Mouse (Mus musculus) liver, embryonic 15.5 days (tissue): ENCODE measurements around the gene Popdc2. TPM values are rescaled to one million over a fixed set of nuclear protein-coding genes. Genes with fewer than 3 reads are reported as not detected.

ENCODE experiments used
- ATAC-seq: fragments of 200-750 bp; cut with Nextera tagmentation; 2 replicates; pipeline ENCODE4 v1.8.0; 2017; ENCODE audit warnings: moderate number of reproducible peaks, mild to moderate bottlenecking, moderate library complexity; ENCODE audit not compliant: insufficient read depth
- H3K27ac ChIP-seq: fragments of 300-500 bp; sonication (generic); replicated peaks from 2 replicates; pipeline ENCODE4 v1.5.1; 2015; ENCODE audit warnings: mild to moderate bottlenecking, inconsistent platforms
- H3K27me3 ChIP-seq: fragments of 300-500 bp; sonication (generic); 2 replicates; pipeline ENCODE4 v1.6.1; 2015; ENCODE audit warnings: mild to moderate bottlenecking, inconsistent platforms
- H3K36me3 ChIP-seq: fragments of 300-500 bp; sonication (generic); replicated peaks from 2 replicates; pipeline ENCODE4 v1.6.1; 2015; ENCODE audit warnings: moderate library complexity, mild to moderate bottlenecking, inconsistent platforms
- H3K4me1 ChIP-seq: fragments of 300-500 bp; sonication (generic); replicated peaks from 2 replicates; pipeline ENCODE4 v1.6.1; 2015; ENCODE audit warnings: inconsistent platforms
- H3K4me2 ChIP-seq: fragments of 300-500 bp; sonication (generic); 2 replicates; pipeline ENCODE4 v1.6.1; 2015; ENCODE audit warnings: moderate library complexity, mild to moderate bottlenecking, inconsistent platforms
- H3K4me3 ChIP-seq: fragments of 300-500 bp; sonication (generic); replicated peaks from 2 replicates; pipeline ENCODE4 v1.5.1; 2015; ENCODE audit warnings: mild to moderate bottlenecking, inconsistent platforms
- H3K9ac ChIP-seq: fragments of 300-500 bp; sonication (generic); 2 replicates; pipeline ENCODE4 v1.6.1; 2015; ENCODE audit warnings: moderate library complexity, mild to moderate bottlenecking, inconsistent platforms
- H3K9me3 ChIP-seq: fragments of 300-500 bp; sonication (generic); replicated peaks from 2 replicates; pipeline ENCODE4 v1.6.1; 2016; ENCODE audit warnings: inconsistent platforms
- WGBS: fragments of 180-500 bp; shearing (Covaris S2); methylation state at CpG from one replicate; pipeline ENCODE4 v1.1.7; 2015; ENCODE audit warnings: mixed read lengths; ENCODE audit not compliant: insufficient replicate concordance; 5-methylcytosine and 5-hydroxymethylcytosine counted together
- polyA plus RNA-seq: library from polyadenylated mRNA; unstranded; fragments of >200 nt; fragmentation: Nextera tagmentation; extraction: Ambion mirVana; gene quantifications from 2 replicates; pipeline ENCODE4 v1.2.1, GENCODE M21; 2015

Gene Popdc2
- polyA plus RNA-seq, 1 experiment from 2014 or later: 23.6 TPM

DNA sequence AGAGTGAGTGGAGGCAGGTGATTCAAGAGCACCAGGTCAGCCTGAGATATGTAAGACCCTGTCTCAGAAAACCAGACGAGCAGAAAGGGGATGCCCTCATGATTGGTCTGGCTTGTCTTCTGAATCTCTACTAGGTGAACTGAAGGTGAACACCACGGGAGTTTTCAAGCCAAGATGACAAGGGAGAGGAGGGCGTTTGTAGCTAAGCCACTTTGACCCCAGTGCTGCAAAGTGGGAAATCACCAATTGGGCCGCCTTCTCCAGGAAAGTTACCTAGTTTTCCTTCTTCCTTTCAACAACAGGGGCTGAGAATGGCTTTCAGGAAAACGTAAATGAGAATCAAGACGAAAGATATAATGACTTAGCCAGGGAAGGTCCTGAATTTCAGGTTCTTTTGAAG lies 26.7 kb downstream of the Popdc2 start:
- no peak overlapping the region for H3K4me2 ChIP-seq
- H3K27ac ChIP-seq: no peak overlapping the region
- no peak overlapping the region for H3K9ac ChIP-seq
- no peak for ATAC-seq
- no peaks in the 10 kb centered on the region for H3K27me3 ChIP-seq
- no peaks in the 10 kb centered on the region for H3K9me3 ChIP-seq
- peaks cover 41% of the 10 kb centered on the region for H3K4me1 ChIP-seq
- 66% methylated on average over 6 of the region's 6 CpGs for WGBS
- H3K36me3 ChIP-seq: no peaks in the 10 kb centered on the region
- no peak overlapping the region for H3K4me3 ChIP-seq

GRCm38 (mm10) chr16:38389284-38389893 lies 27.4 kb downstream of the Popdc2 start:
- 65% methylated on average over 8 of the region's 8 CpGs for WGBS

DNA sequence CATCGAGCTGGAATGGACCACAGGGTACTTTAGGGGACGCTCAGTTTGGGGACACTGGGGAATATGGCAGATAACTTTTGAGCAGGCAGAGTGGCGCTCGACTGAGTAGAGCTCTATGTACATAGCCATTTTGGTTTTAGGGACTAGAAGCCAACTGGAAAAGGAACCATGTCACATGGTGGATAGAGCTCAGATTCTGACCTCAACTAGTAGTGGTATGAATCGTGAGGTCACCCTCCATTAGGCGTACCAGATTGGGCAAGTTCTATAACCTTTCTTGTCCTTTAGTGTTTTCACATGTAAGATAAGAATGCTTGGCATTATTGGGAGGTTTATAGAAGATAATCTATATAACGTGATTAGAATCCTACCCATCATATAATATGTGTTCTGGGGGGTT lies 28.3 kb downstream of the Popdc2 start:
- H3K4me2 ChIP-seq: no peak overlapping the region
- 74% methylated on average over 7 of the region's 7 CpGs for WGBS
- H3K9me3 ChIP-seq: no peaks in the 10 kb centered on the region
- H3K36me3 ChIP-seq: no peaks in the 10 kb centered on the region
- H3K27ac ChIP-seq: no peak overlapping the region
- no peaks in the 10 kb centered on the region for H3K27me3 ChIP-seq
- H3K4me1 ChIP-seq: peaks cover 35% of the 10 kb centered on the region
- H3K4me3 ChIP-seq: no peak overlapping the region
- no peak overlapping the region for H3K9ac ChIP-seq
- no peak for ATAC-seq

More at GRCm38 (mm10) chr16:38389284-38389893, 27.4 kb downstream of the Popdc2 start:
- no peaks in the 10 kb centered on the region for H3K27me3 ChIP-seq
- no peak overlapping the region for H3K9ac ChIP-seq
- H3K27ac ChIP-seq: no peak overlapping the region
- no peak for ATAC-seq
- no peaks in the 10 kb centered on the region for H3K9me3 ChIP-seq
- no peak overlapping the region for H3K4me3 ChIP-seq
- H3K4me1 ChIP-seq: peaks cover 39% of the 10 kb centered on the region
- H3K4me2 ChIP-seq: no peak overlapping the region
- H3K36me3 ChIP-seq: no peaks in the 10 kb centered on the region

DNA sequence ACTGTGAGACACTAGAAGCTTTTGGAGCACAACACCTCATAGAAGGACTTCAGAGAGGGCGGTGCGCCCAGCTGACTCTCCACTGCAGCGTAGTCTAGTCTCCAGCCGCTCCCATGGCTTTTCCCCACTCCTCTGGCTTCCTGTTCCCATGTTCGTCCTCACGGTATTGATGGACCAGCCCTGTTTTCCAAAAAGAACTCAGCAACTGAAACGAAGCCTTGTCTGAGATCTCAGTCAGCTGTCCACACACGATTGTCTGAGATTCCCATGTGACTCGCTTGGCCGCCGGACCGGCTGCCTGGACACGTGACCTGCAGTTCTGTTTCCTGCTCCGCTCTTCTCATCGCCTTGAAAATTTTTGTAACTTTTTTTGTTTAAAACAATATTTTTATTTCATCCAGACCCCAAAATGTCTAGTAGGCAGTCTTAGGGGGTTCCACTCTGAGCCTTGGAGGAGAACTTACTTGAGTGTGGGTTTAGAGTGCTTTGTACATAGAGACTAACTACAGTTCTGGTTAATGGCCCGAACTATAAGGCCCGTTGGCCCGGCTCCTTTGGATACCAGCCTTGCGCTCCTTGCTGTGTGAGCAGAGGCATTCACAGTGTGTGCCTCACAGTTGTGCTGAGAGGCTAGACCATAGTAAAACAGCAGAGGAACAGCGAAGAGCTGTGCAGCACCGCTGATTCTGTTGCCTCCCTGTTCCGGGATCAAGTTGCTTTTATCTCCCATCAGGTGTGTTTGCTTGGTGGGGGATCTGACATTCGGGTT lies 30.3 kb downstream of the Popdc2 start:
- 77% methylated on average over 23 of the region's 23 CpGs for WGBS
- H3K27ac ChIP-seq: no peak overlapping the region
- H3K36me3 ChIP-seq: no peaks in the 10 kb centered on the region
- no peak overlapping the region for H3K4me3 ChIP-seq
- ATAC-seq: no peak
- H3K9ac ChIP-seq: no peak overlapping the region
- no peak overlapping the region for H3K4me2 ChIP-seq
- H3K9me3 ChIP-seq: no peaks in the 10 kb centered on the region
- H3K4me1 ChIP-seq: peaks cover 28% of the 10 kb centered on the region
- H3K27me3 ChIP-seq: no peaks in the 10 kb centered on the region

GRCm38 (mm10) chr16:38394191-38394618 lies 32.2 kb downstream of the Popdc2 start:
- Histone ChIP-seq H3K27me3 (no peaks in the 10 kb centered on the region), H3K4me2 (no peak overlapping the region), H3K9me3 (no peaks in the 10 kb centered on the region), H3K4me3 (no peak overlapping the region), H3K9ac (no peak overlapping the region), H3K4me1 (peaks cover 25% of the 10 kb centered on the region), H3K27ac (no peak overlapping the region), H3K36me3 (no peaks in the 10 kb centered on the region)
- 53% methylated on average over 8 of the region's 8 CpGs for WGBS
- ATAC-seq: no peak

- H3K27me3 ChIP-seq: no peaks in the 10 kb centered on the region
- WGBS: 32% methylated on average over 6 of the region's 6 CpGs
- H3K4me3 ChIP-seq: no peak overlapping the region
- peaks cover 35% of the 10 kb centered on the region for H3K4me1 ChIP-seq
- no peaks in the 10 kb centered on the region for H3K36me3 ChIP-seq
- H3K27ac ChIP-seq: no peak overlapping the region
- no peaks in the 10 kb centered on the region for H3K9me3 ChIP-seq
- H3K9ac ChIP-seq: no peak overlapping the region
- H3K4me2 ChIP-seq: no peak overlapping the region
- ATAC-seq: no peak
Observed at GRCm38 (mm10) chr16:38395060-38395730, 33.2 kb downstream of the Popdc2 start.

- Histone ChIP-seq H3K27ac (no peak overlapping the region), H3K4me2 (no peak overlapping the region), H3K27me3 (no peaks in the 10 kb centered on the region), H3K36me3 (no peaks in the 10 kb centered on the region), H3K9me3 (no peaks in the 10 kb centered on the region), H3K4me1 (peaks cover 43% of the 10 kb centered on the region), H3K4me3 (no peak overlapping the region), H3K9ac (no peak overlapping the region)
- ATAC-seq: no peak
- 32% methylated on average over 13 of the region's 13 CpGs for WGBS
Observed at GRCm38 (mm10) chr16:38396155-38396554, 34.1 kb downstream of the Popdc2 start.

DNA sequence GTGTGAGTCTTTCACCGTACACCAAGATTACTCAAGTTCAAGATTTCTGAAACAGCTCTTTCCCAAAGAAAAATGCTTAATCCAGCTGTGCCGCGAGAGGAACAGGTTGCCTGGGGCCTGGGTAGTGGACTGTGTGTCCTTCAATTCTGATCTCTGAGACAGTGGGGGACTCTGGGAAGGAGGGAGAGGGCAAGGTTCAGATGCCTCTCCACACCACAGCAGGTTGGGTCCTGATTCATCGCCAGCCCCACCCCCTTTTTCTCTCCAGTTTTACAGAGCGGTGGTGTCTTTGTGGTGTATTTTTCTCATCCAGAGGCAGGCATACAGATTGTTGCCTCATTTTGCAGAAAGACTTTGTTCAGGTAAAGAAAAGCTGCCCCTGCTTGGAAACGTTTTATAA lies 36.3 kb downstream of the Popdc2 start:
- no peak overlapping the region for H3K9ac ChIP-seq
- no peak overlapping the region for H3K27ac ChIP-seq
- H3K36me3 ChIP-seq: no peaks in the 10 kb centered on the region
- no peaks in the 10 kb centered on the region for H3K27me3 ChIP-seq
- H3K9me3 ChIP-seq: no peaks in the 10 kb centered on the region
- H3K4me2 ChIP-seq: no peak overlapping the region
- ATAC-seq: no peak
- H3K4me3 ChIP-seq: no peak overlapping the region
- peaks cover 43% of the 10 kb centered on the region for H3K4me1 ChIP-seq
- WGBS: 71% methylated on average over 6 of the region's 6 CpGs

GRCm38 (mm10) chr16:38399076-38399475 lies 37.1 kb downstream of the Popdc2 start:
- H3K27me3 ChIP-seq: no peaks in the 10 kb centered on the region
- H3K4me3 ChIP-seq: no peak overlapping the region
- peaks cover 42% of the 10 kb centered on the region for H3K4me1 ChIP-seq
- H3K27ac ChIP-seq: peak overlapping the region; percentile 72
- H3K36me3 ChIP-seq: no peaks in the 10 kb centered on the region
- H3K9me3 ChIP-seq: no peaks in the 10 kb centered on the region
- H3K4me2 ChIP-seq: peak overlapping the region; percentile 42
- H3K9ac ChIP-seq: no peak overlapping the region
- 22% methylated on average over 3 of the region's 3 CpGs for WGBS
- ATAC-seq: no peak

DNA sequence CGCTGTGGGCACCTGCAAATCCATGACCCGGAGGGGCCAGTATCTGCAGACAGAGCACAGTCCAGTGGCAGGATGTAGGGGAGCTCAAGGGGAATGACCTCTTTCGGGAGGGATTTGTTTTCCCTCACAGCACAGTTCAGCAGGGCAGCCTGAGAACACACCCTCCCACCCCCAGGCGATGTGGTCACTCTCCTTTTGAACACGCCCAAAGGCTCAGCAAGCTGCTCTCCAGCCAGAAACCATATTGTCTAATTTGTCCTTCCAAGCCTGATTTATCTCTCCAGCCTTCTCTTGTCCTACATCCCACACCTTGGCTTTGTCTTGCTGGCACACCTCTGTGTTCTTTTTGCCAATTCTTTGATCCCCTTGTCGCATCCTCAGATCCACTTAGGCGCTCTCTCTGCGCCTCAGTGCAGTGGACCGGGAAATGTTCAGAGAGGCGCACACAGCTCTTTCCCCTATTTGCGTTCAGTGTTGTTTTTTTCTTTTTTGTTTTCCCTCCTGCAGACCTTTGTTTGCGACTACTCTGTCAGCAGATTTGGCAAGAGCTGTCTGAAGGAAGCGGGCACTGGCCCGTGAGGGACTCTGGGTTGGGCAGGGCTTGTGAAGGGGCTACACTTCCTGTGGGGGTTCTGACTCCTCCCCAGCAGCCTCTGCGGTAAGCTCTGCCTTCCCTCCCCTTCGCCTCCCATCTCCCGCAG lies 37.7 kb downstream of the Popdc2 start:
- Histone ChIP-seq H3K27me3 (no peaks in the 10 kb centered on the region), H3K9ac (no peak overlapping the region), H3K4me1 (peaks cover 36% of the 10 kb centered on the region), H3K36me3 (no peaks in the 10 kb centered on the region), H3K4me2 (peak overlapping the region; percentile 42), H3K27ac (peak overlapping the region; percentile 72), H3K4me3 (no peak overlapping the region), H3K9me3 (no peaks in the 10 kb centered on the region)
- ATAC-seq: peak; percentile 85
- 18% methylated on average over 17 of the region's 17 CpGs for WGBS
